Mouse (Mus musculus): ENCODE data around the gene Klhl33.

DNA sequence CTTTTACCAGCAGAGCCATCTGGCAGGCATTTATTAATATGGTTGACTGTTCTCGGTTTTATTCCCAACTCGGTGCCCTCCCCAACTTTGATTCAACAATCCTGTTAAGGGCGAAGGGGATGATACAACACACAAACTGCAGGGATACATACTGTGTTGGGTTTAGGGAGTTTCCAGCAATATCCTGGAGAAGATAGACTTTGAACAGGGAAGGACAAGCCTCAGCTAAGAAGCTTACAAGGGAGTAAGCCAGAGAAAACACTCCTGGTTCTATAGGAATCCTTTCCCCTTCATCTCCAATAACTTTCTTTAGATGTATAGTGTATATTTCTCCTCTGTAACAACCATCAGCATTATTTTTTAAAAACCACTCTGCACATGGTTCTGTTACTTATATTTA is 22.1 kb downstream of the Klhl33 start:
- TF ChIP-seq POLR2A (IDR thresholded peaks at IDR 0.05; ENCODE audit: insufficient read depth, low read depth, low read length) (no peak), CTCF (IDR thresholded peaks at IDR 0.05) (no peak)

Data from heart, adult 2 months (tissue).